Mouse (Mus musculus) liver, embryonic 14.5 days (tissue): ENCODE measurements at regions not wholly inside any gene's neighbourhood (a gene's known extent, or its start where the extent isn't known, plus 50 kb on each side); places are given as distances from the start of the nearest gene placed in this dataset.

Experiments used
- ATAC-seq: fragments of 200-750 bp; cut with Nextera tagmentation; 2 replicates; pipeline ENCODE4 v1.8.0; 2017; ENCODE audit warnings: moderate number of reproducible peaks, mild to moderate bottlenecking, moderate library complexity; ENCODE audit not compliant: insufficient read depth
- DNase-seq, 3 experiments: peaks; one replicate each; pipeline ENCODE4 v3.0.0-alpha.2; 2012 to 2013; ENCODE audit warnings: low read depth in 3 of 3, low spot score in 3 of 3
- H3K27ac ChIP-seq: fragments of 300-500 bp; sonication (generic); 2 replicates; pipeline ENCODE4 v1.5.1; 2014; ENCODE audit warnings: moderate library complexity, mild to moderate bottlenecking, control low read depth, inconsistent platforms
- H3K27me3 ChIP-seq: fragments of 300-500 bp; sonication (generic); 2 replicates; pipeline ENCODE4 v1.6.1; 2014; ENCODE audit warnings: mild to moderate bottlenecking, low read length, moderate library complexity; ENCODE audit not compliant: control insufficient read depth, insufficient read depth
- H3K36me3 ChIP-seq: fragments of 300-500 bp; sonication (generic); replicated peaks from 2 replicates; pipeline ENCODE4 v1.6.1; 2014; ENCODE audit warnings: low read depth; ENCODE audit not compliant: control insufficient read depth, insufficient read depth
- H3K4me1 ChIP-seq, 2 experiments: fragments of 200-500 bp in 1 of 2; fragments of 300-500 bp in 1 of 2; sonication (generic) in 1 of 2; replicated peaks; 2 replicates each; pipeline ENCODE4 v1.6.1; 2012 to 2014; ENCODE audit warnings: antibody characterized with exemption in 1 of 2, inconsistent platforms in 1 of 2, low read length in 1 of 2; ENCODE audit not compliant: control insufficient read depth in 2 of 2, insufficient read depth in 2 of 2
- H3K4me2 ChIP-seq: fragments of 300-500 bp; sonication (generic); 2 replicates; pipeline ENCODE4 v1.6.1; 2014; ENCODE audit warnings: low read depth, mild to moderate bottlenecking, control low read depth, moderate library complexity
- H3K4me3 ChIP-seq, 2 experiments: fragments of 200-500 bp in 1 of 2; fragments of 300-500 bp in 1 of 2; sonication (generic) in 1 of 2; 2 replicates each; pipeline ENCODE4 v1.5.1; 2012 to 2014; ENCODE audit warnings: low read depth in 2 of 2, low read length in 2 of 2, mild to moderate bottlenecking in 2 of 2, control low read depth in 1 of 2, inconsistent platforms in 1 of 2, moderate library complexity in 1 of 2; ENCODE audit not compliant: insufficient read depth in 1 of 2
- H3K9ac ChIP-seq: fragments of 300-500 bp; sonication (generic); replicated peaks from 2 replicates; pipeline ENCODE4 v1.6.1; 2014; ENCODE audit warnings: mild to moderate bottlenecking, control low read depth, moderate library complexity
- H3K9me3 ChIP-seq: fragments of 300-500 bp; sonication (generic); 2 replicates; pipeline ENCODE4 v1.6.1; 2016; ENCODE audit warnings: low read length, mixed read lengths; ENCODE audit not compliant: control insufficient read depth
- CTCF ChIP-seq: IDR thresholded peaks from 2 replicates; pipeline ENCODE4 v1.5.1; 2016; ENCODE audit warnings: antibody characterized with exemption, low read depth, control low read depth
- EP300 ChIP-seq: IDR thresholded peaks from 2 replicates; pipeline ENCODE4 v1.6.1; 2016; ENCODE audit warnings: antibody characterized with exemption, low read depth
- WGBS: fragments of 180-500 bp; shearing (Covaris S2); extraction: QIAGEN DNeasy Blood & Tissue Kit; methylation state at CpG from one replicate; pipeline ENCODE4 v1.1.7; 2014; ENCODE audit not compliant: insufficient replicate concordance; 5-methylcytosine and 5-hydroxymethylcytosine counted together

GRCm38 (mm10) chr9:43929312-43930036 lies 113.7 kb upstream of the Thy1 start:
- Histone ChIP-seq H3K9me3 (no peaks in the 10 kb centered on the region), H3K36me3 (no peaks in the 10 kb centered on the region), H3K27ac (no peak overlapping the region), H3K27me3 (no peaks in the 10 kb centered on the region), H3K4me2 (no peak overlapping the region), H3K4me1 (peaks cover 0 to 4% of the 10 kb centered on the region in 2 experiments; a peak in 1 of 4 replicates), H3K9ac (no peak overlapping the region), H3K4me3 (no peak overlapping the region)
- ATAC-seq: no peak
- TF ChIP-seq CTCF (no peak), EP300 (no peak)
- WGBS: 35% methylated on average over 7 of the region's 7 CpGs
- DNase-seq: no peak

- ATAC-seq (no peak), DNase-seq (no peak)
- TF ChIP-seq EP300 (no peak), CTCF (no peak)
- no peaks in the 10 kb centered on the region for H3K36me3 ChIP-seq
- H3K9ac ChIP-seq: no peak overlapping the region
- H3K4me1 ChIP-seq: peaks cover 0 to 5% of the 10 kb centered on the region in 2 experiments; a peak in 2 of 4 replicates
- no peak overlapping the region for H3K27ac ChIP-seq
- no peaks in the 10 kb centered on the region for H3K27me3 ChIP-seq
- no peaks in the 10 kb centered on the region for H3K9me3 ChIP-seq
- H3K4me2 ChIP-seq: no peak overlapping the region
- no peak overlapping the region for H3K4me3 ChIP-seq
Measured at GRCm38 (mm10) chr9:43930037-43930404, 113.2 kb upstream of the Thy1 start.

GRCm38 (mm10) chr9:43930476-43930875 lies 112.7 kb upstream of the Thy1 start:
- no peaks in the 10 kb centered on the region for H3K27me3 ChIP-seq
- no peak overlapping the region for H3K27ac ChIP-seq
- H3K9ac ChIP-seq: no peak overlapping the region
- H3K4me1 ChIP-seq: peaks cover 0 to 7% of the 10 kb centered on the region in 2 experiments; a peak in 2 of 4 replicates
- 47% methylated on average over 3 of the region's 3 CpGs for WGBS
- no peak for TF ChIP-seq EP300
- H3K4me3 ChIP-seq: no peak overlapping the region
- no peaks in the 10 kb centered on the region for H3K36me3 ChIP-seq
- no peaks in the 10 kb centered on the region for H3K9me3 ChIP-seq
- H3K4me2 ChIP-seq: no peak overlapping the region
- no peak for ATAC-seq
- no peak for DNase-seq

GRCm38 (mm10) chr9:43934012-43934690 lies 109.0 kb upstream of the Thy1 start:
- 25% methylated on average over 18 of the region's 18 CpGs for WGBS
- Histone ChIP-seq H3K4me2 (no peak overlapping the region), H3K27me3 (no peaks in the 10 kb centered on the region), H3K36me3 (no peaks in the 10 kb centered on the region), H3K9me3 (no peaks in the 10 kb centered on the region), H3K4me3 (no peak overlapping the region), H3K27ac (no peak overlapping the region), H3K4me1 (peaks cover 0 to 7% of the 10 kb centered on the region in 2 experiments; a peak in 2 of 4 replicates), H3K9ac (no peak overlapping the region)
- DNase-seq (no peak), ATAC-seq (no peak)
- TF ChIP-seq CTCF (no peak), EP300 (no peak)

- ATAC-seq (no peak), DNase-seq (peak in 2 of 3 experiments; percentile 4 to 22)
- no peak overlapping the region for H3K9ac ChIP-seq
- H3K4me2 ChIP-seq: no peak overlapping the region
- H3K4me3 ChIP-seq: no peak overlapping the region
- no peaks in the 10 kb centered on the region for H3K27me3 ChIP-seq
- H3K4me1 ChIP-seq: peaks cover 0 to 7% of the 10 kb centered on the region in 2 experiments; a peak in 2 of 4 replicates
- H3K9me3 ChIP-seq: no peaks in the 10 kb centered on the region
- WGBS: 8% methylated on average over 5 of the region's 5 CpGs
- TF ChIP-seq EP300 (no peak), CTCF (no peak)
- H3K27ac ChIP-seq: no peak overlapping the region
- H3K36me3 ChIP-seq: no peaks in the 10 kb centered on the region
Measured at GRCm38 (mm10) chr9:43934691-43935064, 108.5 kb upstream of the Thy1 start.
